Mouse (Mus musculus): ENCODE measurements around the gene Rem2. TPM values are rescaled to one million over a fixed set of nuclear protein-coding genes. Genes with fewer than 3 reads are reported as not detected.
A peak's percentile ranks its signal among the peaks of the same experiment; 100 is the strongest.

The Rem2 gene
- polyA plus RNA-seq, 1 experiment from 2014 or later, result 1.1 TPM

DNA sequence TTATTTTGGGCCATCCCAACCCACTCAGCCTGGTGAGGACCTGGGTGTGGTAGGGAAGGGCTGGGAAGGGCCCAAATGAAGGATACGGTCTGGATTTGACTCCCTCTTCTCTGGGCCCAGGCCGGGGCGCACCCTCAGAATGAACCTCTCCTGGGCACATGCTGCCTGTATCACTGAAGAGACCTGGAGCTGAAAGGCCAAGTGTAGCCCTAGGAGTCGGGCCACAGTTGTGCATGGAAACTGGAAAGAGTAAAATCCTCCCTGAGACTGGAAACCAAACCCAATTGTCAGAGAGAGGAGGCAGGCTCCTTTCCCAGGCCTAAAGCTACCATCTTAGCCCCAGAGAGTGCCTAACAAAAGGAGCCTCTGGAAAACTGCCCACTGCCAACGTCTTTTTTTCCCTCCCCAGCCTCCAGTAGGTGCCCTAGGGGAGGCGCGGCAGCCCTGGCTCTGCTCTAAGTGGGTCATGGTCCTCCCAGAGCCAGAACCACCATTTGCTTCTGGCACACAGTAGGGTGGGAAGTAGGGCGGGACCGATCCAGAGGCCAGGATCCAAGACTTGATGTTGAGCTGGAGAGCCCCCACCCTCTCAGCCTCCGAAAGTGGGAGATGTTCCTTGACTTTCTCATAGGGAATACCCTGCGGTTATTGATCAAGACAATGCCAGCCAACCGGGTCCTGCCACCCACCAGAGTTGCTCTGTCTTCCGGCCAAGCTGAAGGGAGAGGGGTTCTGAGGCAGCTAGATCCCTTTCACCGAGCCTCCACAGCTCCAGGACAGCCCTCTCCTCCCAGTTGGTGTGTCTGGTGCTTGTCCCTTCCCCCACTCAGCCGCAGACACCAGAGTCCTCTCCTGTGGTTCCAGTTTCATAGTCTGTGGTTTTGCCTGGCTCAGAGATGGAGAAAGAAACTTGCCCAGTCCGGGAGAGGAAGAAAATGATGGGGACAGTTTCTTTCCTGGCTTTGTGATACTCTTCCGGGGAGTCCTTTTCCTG lies 42.8 kb upstream of the Rem2 start:
- no peak for ATAC-seq (replicated peaks; ENCODE audit: insufficient number of reproducible peaks, insufficient read depth, low FRiP score, low read depth)
- peaks cover 58% of the 10 kb centered on the region for H3K4me1 ChIP-seq (replicated peaks)
- H3K36me3 ChIP-seq, result peaks cover 11% of the 10 kb centered on the region

GRCm38 (mm10) chr14:54433941-54434531 lies 41.9 kb upstream of the Rem2 start:
- 47% methylated on average over 12 of the region's 12 CpGs for WGBS
- peak overlapping the region; percentile 74 for H3K4me3 ChIP-seq
- H3K27ac ChIP-seq, result peak overlapping the region; percentile 96
- H3K4me1 ChIP-seq (replicated peaks), result peaks cover 51% of the 10 kb centered on the region
- no peaks in the 10 kb centered on the region for H3K27me3 ChIP-seq
- H3K4me2 ChIP-seq, result peak overlapping the region; percentile 67
- no peaks in the 10 kb centered on the region for H3K9me3 ChIP-seq (replicated peaks)
- H3K36me3 ChIP-seq, result peaks cover 16% of the 10 kb centered on the region
- H3K9ac ChIP-seq, result peak overlapping the region; percentile 92
- ATAC-seq (replicated peaks; ENCODE audit: insufficient number of reproducible peaks, insufficient read depth, low FRiP score, low read depth), result no peak

More for the DNA sequence above, 42.8 kb upstream of the Rem2 start:
- peak overlapping the region; percentile 67 for H3K4me2 ChIP-seq
- no peaks in the 10 kb centered on the region for H3K9me3 ChIP-seq (replicated peaks)
- no peaks in the 10 kb centered on the region for H3K27me3 ChIP-seq
- WGBS, result 29% methylated on average over 17 of the region's 17 CpGs
- peak overlapping the region; percentile 96 for H3K27ac ChIP-seq
- H3K9ac ChIP-seq, result peak overlapping the region; percentile 92
- H3K4me3 ChIP-seq, result peak overlapping the region; percentile 74

- Histone ChIP-seq H3K4me3 (no peak overlapping the region), H3K4me2 (no peak overlapping the region), H3K36me3 (peaks cover 29% of the 10 kb centered on the region), H3K9me3 (replicated peaks) (no peaks in the 10 kb centered on the region), H3K9ac (no peak overlapping the region), H3K27ac (no peak overlapping the region), H3K4me1 (replicated peaks) (peaks cover 38% of the 10 kb centered on the region), H3K27me3 (no peaks in the 10 kb centered on the region)
- no peak for ATAC-seq (replicated peaks; ENCODE audit: insufficient number of reproducible peaks, insufficient read depth, low FRiP score, low read depth)
- 72% methylated on average over 11 of the region's 11 CpGs for WGBS
These were observed 40.5 kb upstream of the Rem2 start for GRCm38 (mm10) chr14:54435194-54435918.

- no peak overlapping the region for H3K27ac ChIP-seq
- no peak overlapping the region for H3K4me3 ChIP-seq
- ATAC-seq (replicated peaks; ENCODE audit: insufficient number of reproducible peaks, insufficient read depth, low FRiP score, low read depth), result no peak
- WGBS, result 88% methylated on average over 12 of the region's 12 CpGs
- H3K9me3 ChIP-seq (replicated peaks), result no peaks in the 10 kb centered on the region
- no peaks in the 10 kb centered on the region for H3K27me3 ChIP-seq
- peaks cover 35% of the 10 kb centered on the region for H3K36me3 ChIP-seq
- peaks cover 25% of the 10 kb centered on the region for H3K4me1 ChIP-seq (replicated peaks)
- no peak overlapping the region for H3K9ac ChIP-seq
- H3K4me2 ChIP-seq, result no peak overlapping the region
These were observed 36.7 kb upstream of the Rem2 start for GRCm38 (mm10) chr14:54439155-54439554.

GRCm38 (mm10) chr14:54439610-54440009 lies 36.3 kb upstream of the Rem2 start:
- H3K4me3 ChIP-seq, result no peak overlapping the region
- H3K27ac ChIP-seq, result no peak overlapping the region
- peaks cover 35% of the 10 kb centered on the region for H3K36me3 ChIP-seq
- no peaks in the 10 kb centered on the region for H3K9me3 ChIP-seq (replicated peaks)
- 80% methylated on average over 7 of the region's 7 CpGs for WGBS
- ATAC-seq (replicated peaks; ENCODE audit: insufficient number of reproducible peaks, insufficient read depth, low FRiP score, low read depth), result no peak
- H3K9ac ChIP-seq, result no peak overlapping the region
- peaks cover 23% of the 10 kb centered on the region for H3K4me1 ChIP-seq (replicated peaks)
- no peaks in the 10 kb centered on the region for H3K27me3 ChIP-seq
- H3K4me2 ChIP-seq, result no peak overlapping the region

GRCm38 (mm10) chr14:54440538-54440937 lies 35.4 kb upstream of the Rem2 start:
- Histone ChIP-seq H3K36me3 (peaks cover 35% of the 10 kb centered on the region), H3K27ac (no peak overlapping the region), H3K9ac (no peak overlapping the region), H3K27me3 (no peaks in the 10 kb centered on the region), H3K4me2 (no peak overlapping the region), H3K4me1 (replicated peaks) (peaks cover 20% of the 10 kb centered on the region), H3K4me3 (no peak overlapping the region), H3K9me3 (replicated peaks) (no peaks in the 10 kb centered on the region)
- no peak for ATAC-seq (replicated peaks; ENCODE audit: insufficient number of reproducible peaks, insufficient read depth, low FRiP score, low read depth)
- 89% methylated on average over 14 of the region's 14 CpGs for WGBS

- no peak for ATAC-seq (replicated peaks; ENCODE audit: insufficient number of reproducible peaks, insufficient read depth, low FRiP score, low read depth)
- Histone ChIP-seq H3K4me1 (replicated peaks) (peaks cover 24% of the 10 kb centered on the region), H3K4me2 (no peak overlapping the region), H3K9me3 (replicated peaks) (no peaks in the 10 kb centered on the region), H3K27ac (no peak overlapping the region), H3K9ac (no peak overlapping the region), H3K4me3 (no peak overlapping the region), H3K27me3 (no peaks in the 10 kb centered on the region), H3K36me3 (peaks cover 35% of the 10 kb centered on the region)
- WGBS, result 66% methylated on average over 4 of the region's 4 CpGs
These were observed 34.5 kb upstream of the Rem2 start for GRCm38 (mm10) chr14:54441365-54441764.

GRCm38 (mm10) chr14:54442548-54442947 lies 33.4 kb upstream of the Rem2 start:
- 80% methylated on average over 3 of the region's 3 CpGs for WGBS
- no peak for ATAC-seq (replicated peaks; ENCODE audit: insufficient number of reproducible peaks, insufficient read depth, low FRiP score, low read depth)
- no peak overlapping the region for H3K4me2 ChIP-seq
- no peaks in the 10 kb centered on the region for H3K27me3 ChIP-seq
- H3K9me3 ChIP-seq (replicated peaks), result no peaks in the 10 kb centered on the region
- H3K36me3 ChIP-seq, result peaks cover 30% of the 10 kb centered on the region
- 0 out of 2 replicates have a peak overlapping the region, but pooled peaks have one; percentile 58 for H3K27ac ChIP-seq
- H3K4me3 ChIP-seq, result no peak overlapping the region
- peaks cover 24% of the 10 kb centered on the region for H3K4me1 ChIP-seq (replicated peaks)
- H3K9ac ChIP-seq, result no peak overlapping the region

DNA sequence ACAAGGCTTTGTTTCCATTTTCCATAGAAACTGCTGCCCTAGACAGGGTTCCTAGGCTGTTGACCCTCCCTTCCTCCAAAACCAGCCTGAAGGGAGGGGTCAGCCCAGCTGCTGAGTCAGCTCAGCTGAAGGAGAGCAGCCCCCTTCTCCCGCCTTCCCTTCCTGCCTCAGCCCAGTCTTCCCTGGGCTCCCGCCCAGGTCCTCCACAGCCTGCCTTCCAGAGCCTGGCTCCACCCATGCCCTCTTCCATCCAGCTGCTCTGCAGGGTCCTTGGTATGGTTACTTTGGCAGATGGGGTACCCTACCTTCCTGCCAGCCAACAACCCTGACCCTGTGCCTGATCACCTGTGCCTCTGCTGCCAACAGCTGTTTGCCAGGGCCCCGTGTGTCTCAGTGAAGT lies 32.7 kb upstream of the Rem2 start:
- Histone ChIP-seq H3K4me3 (no peak overlapping the region), H3K27ac (peak overlapping the region; percentile 58), H3K9ac (no peak overlapping the region), H3K4me1 (replicated peaks) (peaks cover 24% of the 10 kb centered on the region), H3K9me3 (replicated peaks) (no peaks in the 10 kb centered on the region), H3K36me3 (peaks cover 27% of the 10 kb centered on the region), H3K4me2 (no peak overlapping the region), H3K27me3 (no peaks in the 10 kb centered on the region)
- ATAC-seq (replicated peaks; ENCODE audit: insufficient number of reproducible peaks, insufficient read depth, low FRiP score, low read depth), result peak; percentile 79
- 26% methylated on average over 3 of the region's 3 CpGs for WGBS

DNA sequence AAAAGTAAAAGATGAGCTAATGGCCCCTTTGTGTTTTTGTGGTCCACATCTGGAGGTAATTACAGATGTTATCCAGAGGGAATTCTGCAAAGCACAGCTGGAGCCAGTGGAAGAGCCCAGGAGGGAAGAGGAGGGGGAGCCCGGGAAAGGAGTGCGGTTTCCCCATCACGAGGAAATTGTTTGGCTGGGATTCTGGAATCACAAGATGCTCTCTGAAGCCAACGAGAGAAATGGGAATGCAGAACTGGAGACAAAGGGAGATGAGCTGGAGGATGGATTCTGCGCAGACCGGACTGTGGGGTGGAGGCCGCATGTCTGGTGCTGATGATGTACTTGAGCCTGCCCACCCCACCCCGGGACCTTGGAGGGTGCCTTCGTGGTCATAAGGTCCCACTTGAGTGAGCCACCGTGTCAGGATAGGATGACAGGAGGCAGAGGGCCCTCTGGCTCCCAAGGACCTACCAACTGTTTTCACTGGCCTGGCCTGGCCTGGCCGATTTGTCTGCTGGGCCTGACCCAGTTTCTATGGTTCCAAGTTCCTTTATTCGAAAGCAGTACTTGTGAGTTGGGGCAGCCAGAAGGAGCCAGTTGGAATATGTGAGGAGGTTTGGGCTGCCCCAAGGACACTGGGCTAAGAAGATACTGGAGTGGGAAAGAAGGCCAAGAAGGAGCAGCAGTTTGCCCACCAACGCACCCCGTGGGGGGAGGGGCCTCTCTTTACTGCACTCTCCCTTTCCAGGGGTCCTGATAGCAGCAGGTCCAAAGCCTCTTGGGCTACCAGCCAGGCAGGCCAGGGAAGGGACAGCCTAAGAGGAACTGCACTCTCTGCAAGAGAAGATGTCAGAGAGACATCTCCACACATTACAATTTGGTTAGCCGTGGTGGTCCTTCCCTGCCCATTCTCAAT lies 31.9 kb upstream of the Rem2 start:
- Histone ChIP-seq H3K36me3 (peaks cover 19% of the 10 kb centered on the region), H3K4me3 (no peak overlapping the region), H3K27me3 (no peaks in the 10 kb centered on the region), H3K27ac (peak overlapping the region; percentile 58), H3K9me3 (replicated peaks) (no peaks in the 10 kb centered on the region), H3K9ac (no peak overlapping the region), H3K4me1 (replicated peaks) (peaks cover 27% of the 10 kb centered on the region), H3K4me2 (no peak overlapping the region)
- 0 out of 2 replicates have a peak, but pooled peaks have one; percentile 13 for ATAC-seq (replicated peaks; ENCODE audit: insufficient number of reproducible peaks, insufficient read depth, low FRiP score, low read depth)
- 51% methylated on average over 15 of the region's 15 CpGs for WGBS
